Mouse (Mus musculus) cerebellum, adult 2 months (tissue): ENCODE measurements around the gene Timm23.

Source experiments
- CTCF ChIP-seq: fragments of 200-500 bp; IDR thresholded peaks from 2 replicates; pipeline ENCODE4 v1.5.1; 2011; ENCODE audit warnings: low read depth, mild to moderate bottlenecking, control low read depth, low read length, moderate library complexity, borderline replicate concordance; ENCODE audit not compliant: insufficient read depth
- POLR2A ChIP-seq: fragments of 200-500 bp; IDR thresholded peaks from 2 replicates; pipeline ENCODE4 v1.6.1; 2011; ENCODE audit warnings: low read length, control low read depth, borderline replicate concordance; ENCODE audit not compliant: insufficient read depth

- TF ChIP-seq CTCF (peak; percentile 27; the same call in 1 of the 2 replicates), POLR2A (no peak)
Observed at GRCm38 (mm10) chr14:32228996-32229395, 27.3 kb upstream of the Timm23 start.
